In genomic region chr11:115080886-115081285, GRCm38 (mm10) we compare ENCODE assay signal across 9 mouse cellular contexts. TPM values are rescaled to one million over a fixed set of nuclear protein-coding genes. Genes with fewer than 3 reads are reported as not detected.
DNase-seq lines count a peak whose midpoint lies in the region; ATAC-seq and TF ChIP-seq lines count a peak whose summit lies in the region.
"Had no signal": no experiment of that assay in that cellular context is flagged by ENCODE, and none has a peak within 500 bp of the region (broad histone marks: within the 10 kb centered on the region; RNA-seq: fewer than 3 reads in every experiment).

No protein-coding gene starts in this region.

- 34% methylated on average over 13 of the region's 13 CpGs for WGBS in liver, adult 2 months
- 27% methylated on average over 13 of the region's 13 CpGs for WGBS in liver, embryonic 12.5 days (ENCODE audit: insufficient replicate concordance)

- H3K4me2 ChIP-seq in liver, embryonic 12.5 days = no peak overlapping the region

- no peak overlapping the region for H3K4me3 ChIP-seq in liver, adult 2 months (ENCODE audit: insufficient read depth, low read depth, low read length)
- H3K4me3 ChIP-seq in liver, embryonic 12.5 days = no peak overlapping the region

- no peaks in the 10 kb centered on the region for H3K4me1 ChIP-seq in liver, adult 2 months (ENCODE audit: control insufficient read depth, insufficient read depth, low read length)
- no peaks in the 10 kb centered on the region; the same call in 1 of the 2 replicates for H3K4me1 ChIP-seq in liver, embryonic 12.5 days

- H3K27me3 ChIP-seq in liver, adult 2 months (ENCODE audit: control insufficient read depth, insufficient read depth, low read length) = peaks cover 4% of the 10 kb centered on the region; the same call in 1 of the 2 replicates
- H3K27me3 ChIP-seq in liver, embryonic 12.5 days (replicated peaks) = peaks cover 19% of the 10 kb centered on the region

- no peaks in the 10 kb centered on the region for H3K36me3 ChIP-seq in liver, adult 2 months (ENCODE audit: control insufficient read depth, insufficient read depth, low read length)
- H3K36me3 ChIP-seq in liver, embryonic 12.5 days = no peaks in the 10 kb centered on the region

- peak; percentile 51 for DNase-seq in liver, adult 2 months (ENCODE audit: extremely low read depth, low read depth, low spot score)
- peak; percentile 53 for DNase-seq in Muller cell, postnatal 12 days (ENCODE audit: inconsistent ontology term)
- DNase-seq in cerebellum, adult 8-10 months = peak; percentile 70
- DNase-seq in heart, postnatal 36 days = peak; percentile 50 to 52
- peak; percentile 64 to 68 for DNase-seq in left cerebral cortex, postnatal 25 days (ENCODE audit: low spot score in 2 of 2)
- peak; percentile 42 for DNase-seq in retina, adult 2 months (ENCODE audit: low read depth, low spot score)

- TF ChIP-seq CTCF in liver, adult 2 months (IDR thresholded peaks at IDR 0.05; ENCODE audit: low read depth, low read length) = peak; percentile 70

- intact Hi-C loops in heart, postnatal 36 days (cut with DNase I) = loop anchor here (5.0 kb wide), 1 partner anchor 186 kb away; the partner anchor contains the start of gene Grin2c
- intact Hi-C loops in left cerebral cortex, postnatal 25 days (cut with DNase I) = loop anchor here (2.0 to 5.0 kb wide), 2 partner anchors 102 to 191 kb away; no protein-coding TSS in a partner anchor

- H3K27ac ChIP-seq in liver, adult 2 months (replicated peaks; ENCODE audit: insufficient read depth, low read depth, low read length) = no peak overlapping the region
- H3K27ac ChIP-seq in liver, embryonic 12.5 days = no peak overlapping the region

- no peaks in the 10 kb centered on the region for H3K79me2 ChIP-seq in liver, adult 2 months (ENCODE audit: control insufficient read depth, insufficient read depth, low read length)

- H3K9me3 ChIP-seq in liver, embryonic 12.5 days (replicated peaks) = no peaks in the 10 kb centered on the region

- no peak for TF ChIP-seq POLR2A in liver, adult 2 months (IDR thresholded peaks at IDR 0.05; ENCODE audit: extremely low read depth, insufficient read depth, low read length)

- ATAC-seq in liver, embryonic 12.5 days = no peak
- ATAC-seq in erythroblast, adult 5-6 weeks (replicated peaks; ENCODE audit: low FRiP score, poor library complexity, severe bottlenecking) = no peak

- no peak overlapping the region for H3K9ac ChIP-seq in liver, adult 2 months (ENCODE audit: low read depth, low read length)
- no peak overlapping the region for H3K9ac ChIP-seq in liver, embryonic 12.5 days

RNA-seq across cellular contexts. Expression of gene Rab37, which starts 10.3 kb away (rescaled TPM):
- total RNA-seq in liver, adult 2 months (2014; rRNA removed) = 0.09 and 0.20 TPM in 2 replicates
- polyA plus RNA-seq in liver, adult 2 months (2012; rRNA removed) = 0.16 and 0.20 TPM in 2 replicates
- 4.7 and 6.1 TPM in 2 replicates for polyA plus RNA-seq in liver, embryonic 12.5 days (2016; fragmentation: Nextera tagmentation; extraction: Ambion mirVana)
- total RNA-seq in heart, postnatal 36 days (2021) = under 1 TPM; 0.54 to 0.72 TPM
- total RNA-seq in left cerebral cortex, postnatal 25 days (2021) = under 1 TPM; 0.76 to 0.99 TPM
- total RNA-seq in erythroblast, adult 5-6 weeks (2015; ENCODE audit: low replicate concordance) = 4.8 and 7.5 TPM in 2 replicates
- total RNA-seq in erythroblast, adult 5-6 weeks (2017; ENCODE audit: low replicate concordance) = 3.8 and 4.3 TPM in 2 replicates

RNA-seq across cellular contexts. Expression of gene Cd300e, which starts 18.9 kb away (rescaled TPM):
- total RNA-seq in liver, adult 2 months (2014; rRNA removed) = 1.4 and 1.5 TPM in 2 replicates
- 0.52 and 1.3 TPM in 2 replicates for polyA plus RNA-seq in liver, adult 2 months (2012; rRNA removed)
- polyA plus RNA-seq in liver, embryonic 12.5 days (2016; fragmentation: Nextera tagmentation; extraction: Ambion mirVana) = 0.50 and 0.61 TPM in 2 replicates
- under 1 TPM; 0.22 to 0.49 TPM for total RNA-seq in heart, postnatal 36 days (2021)
- not detected for total RNA-seq in left cerebral cortex, postnatal 25 days (2021)
- 2.3 and 2.7 TPM in 2 replicates for total RNA-seq in erythroblast, adult 5-6 weeks (2015; ENCODE audit: low replicate concordance)
- 0.42 and 0.43 TPM in 2 replicates for total RNA-seq in erythroblast, adult 5-6 weeks (2017; ENCODE audit: low replicate concordance)
- polyA plus RNA-seq: heart, embryonic 16.5 days had no signal

RNA-seq across cellular contexts. Expression of gene Cd300ld3, which starts 32.7 kb away (rescaled TPM):
- total RNA-seq in liver, adult 2 months (2014; rRNA removed) = 3.7 and 4.1 TPM in 2 replicates
- polyA plus RNA-seq in liver, adult 2 months (2012; rRNA removed) = 3.3 and 5.4 TPM in 2 replicates
- polyA plus RNA-seq in liver, embryonic 12.5 days (2016; fragmentation: Nextera tagmentation; extraction: Ambion mirVana) = 0.23 TPM in 1 of 2 replicates, not detected in the other
- total RNA-seq in heart, postnatal 36 days (2021) = 10 to 100 TPM in 1 of 2 experiments, 1 to 10 TPM in 1; 8.3 to 10.1 TPM
- under 1 TPM in 1 of 2 experiments, not detected in 1; 0.60 TPM for total RNA-seq in left cerebral cortex, postnatal 25 days (2021)
- total RNA-seq in erythroblast, adult 5-6 weeks (2015; ENCODE audit: low replicate concordance) = 1.7 and 27.2 TPM in 2 replicates
- total RNA-seq in erythroblast, adult 5-6 weeks (2017; ENCODE audit: low replicate concordance) = 13.0 TPM in 1 of 2 replicates, not detected in the other
- polyA plus RNA-seq: heart, embryonic 16.5 days had no signal

RNA-seq across cellular contexts. Expression of gene Cd300ld5, which starts 43.3 kb away (rescaled TPM):
- total RNA-seq in liver, adult 2 months (2014; rRNA removed) = 0.18 TPM in 1 of 2 replicates, not detected in the other
- polyA plus RNA-seq in liver, adult 2 months (2012; rRNA removed) = 0.14 TPM in 1 of 2 replicates, not detected in the other
- not detected in 2 replicates for polyA plus RNA-seq in liver, embryonic 12.5 days (2016; fragmentation: Nextera tagmentation; extraction: Ambion mirVana)
- total RNA-seq in heart, postnatal 36 days (2021) = 1 to 10 TPM; 5.5 to 7.7 TPM
- total RNA-seq in left cerebral cortex, postnatal 25 days (2021) = under 1 TPM; 0.55 to 0.60 TPM
- total RNA-seq in erythroblast, adult 5-6 weeks (2015; ENCODE audit: low replicate concordance) = 1.7 TPM in 1 of 2 replicates, not detected in the other
- not detected in 2 replicates for total RNA-seq in erythroblast, adult 5-6 weeks (2017; ENCODE audit: low replicate concordance)
- polyA plus RNA-seq: heart, embryonic 16.5 days had no signal

RNA-seq across cellular contexts. Expression of gene Cd300lf, which starts 52.9 kb away (rescaled TPM):
- 1.2 and 1.5 TPM in 2 replicates for total RNA-seq in liver, adult 2 months (2014; rRNA removed)
- 0.54 and 1.1 TPM in 2 replicates for polyA plus RNA-seq in liver, adult 2 months (2012; rRNA removed)
- polyA plus RNA-seq in liver, embryonic 12.5 days (2016; fragmentation: Nextera tagmentation; extraction: Ambion mirVana) = 0.90 and 1.3 TPM in 2 replicates
- under 1 TPM; 0.08 to 0.33 TPM for total RNA-seq in heart, postnatal 36 days (2021)
- total RNA-seq in left cerebral cortex, postnatal 25 days (2021) = under 1 TPM; 0.16 to 0.41 TPM
- 6.3 and 17.3 TPM in 2 replicates for total RNA-seq in erythroblast, adult 5-6 weeks (2015; ENCODE audit: low replicate concordance)
- total RNA-seq in erythroblast, adult 5-6 weeks (2017; ENCODE audit: low replicate concordance) = 11.3 and 13.7 TPM in 2 replicates
